Mouse (Mus musculus): Measurements from ENCODE around the gene Ttc12. TPM values are rescaled to one million over a fixed set of nuclear protein-coding genes. Genes with fewer than 3 reads are reported as not detected.

The Ttc12 gene
- total and polyA plus RNA-seq, 3 experiments, result 0.44 to 0.67 (median 0.59) TPM

GRCm38 (mm10) chr9:49510666-49511065 is 24.6 kb upstream of the Ttc12 start:
- TF ChIP-seq ZC3H11A (IDR thresholded peaks at IDR 0.05; ENCODE audit: low read depth, low read length) (no peak), ZNF384 (IDR thresholded peaks at IDR 0.05; ENCODE audit: low read depth, low read length) (no peak)
- no peak for DNase-seq (ENCODE audit: extremely low read depth)
- Histone ChIP-seq H3K4me3 (replicated peaks in 1 of 3; ENCODE audit: low read depth in 2 of 3, low read length in 2 of 3, poor library complexity in 1 of 3) (no peak overlapping the region), H3K27ac (ENCODE audit: insufficient read depth, low read depth) (no peak overlapping the region), H3K4me1 (ENCODE audit: control insufficient read depth in 1 of 2, insufficient read depth in 2 of 2) (peaks cover 0 to 5% of the 10 kb centered on the region in 2 experiments; a peak in 2 of 4 replicates), H3K27me3 (replicated peaks) (no peaks in the 10 kb centered on the region), H3K36me3 (replicated peaks in 1 of 2; ENCODE audit: control insufficient read depth in 1 of 2, insufficient read depth in 1 of 2, low read length in 1 of 2) (no peaks in the 10 kb centered on the region), H3K9me3 (replicated peaks; ENCODE audit: low read length) (no peaks in the 10 kb centered on the region), H3K4me2 (ENCODE audit: insufficient read depth, low read depth, poor library complexity, severe bottlenecking) (no peak overlapping the region), H3K79me2 (replicated peaks; ENCODE audit: control insufficient read depth, extremely low read depth, insufficient read depth, poor library complexity, severe bottlenecking) (no peaks in the 10 kb centered on the region), H3K9ac (ENCODE audit: insufficient read depth, low read depth) (no peak overlapping the region)
- in situ Hi-C loops (cut with MboI; ENCODE audit: low pct_ligation_motif_present, low pct_unique_long_range_greater_than_20kb, low sequenced_read_pairs), result no loop called here
- dilution Hi-C loops (cut with MboI; ENCODE audit: extremely low pct_ligation_motif_present, extremely low pct_unique_long_range_greater_than_20kb, low sequenced_read_pairs), result no loop called here

- Histone ChIP-seq H3K4me2 (ENCODE audit: insufficient read depth, low read depth, poor library complexity, severe bottlenecking) (no peak overlapping the region), H3K36me3 (replicated peaks in 1 of 2; ENCODE audit: control insufficient read depth in 1 of 2, insufficient read depth in 1 of 2, low read length in 1 of 2) (no peaks in the 10 kb centered on the region), H3K9ac (ENCODE audit: insufficient read depth, low read depth) (no peak overlapping the region), H3K4me1 (ENCODE audit: control insufficient read depth in 1 of 2, insufficient read depth in 2 of 2) (no peaks in the 10 kb centered on the region), H3K4me3 (replicated peaks in 1 of 3; ENCODE audit: low read depth in 2 of 3, low read length in 2 of 3, poor library complexity in 1 of 3) (no peak overlapping the region), H3K9me3 (replicated peaks; ENCODE audit: low read length) (no peaks in the 10 kb centered on the region), H3K79me2 (replicated peaks; ENCODE audit: control insufficient read depth, extremely low read depth, insufficient read depth, poor library complexity, severe bottlenecking) (no peaks in the 10 kb centered on the region), H3K27me3 (replicated peaks) (no peaks in the 10 kb centered on the region), H3K27ac (ENCODE audit: insufficient read depth, low read depth) (no peak overlapping the region)
- TF ChIP-seq EP300 (IDR thresholded peaks at IDR 0.05; ENCODE audit: low read length) (no peak), HCFC1 (IDR thresholded peaks at IDR 0.05; ENCODE audit: low read depth, low read length) (no peak), RCOR1 (conservative IDR thresholded peaks at IDR 0.05; ENCODE audit: low read depth, low read length) (no peak), USF1 (IDR thresholded peaks at IDR 0.05; ENCODE audit: low read depth, low read length) (no peak), ZNF384 (IDR thresholded peaks at IDR 0.05; ENCODE audit: low read depth, low read length) (no peak), ETS1 (conservative IDR thresholded peaks at IDR 0.05; ENCODE audit: low read depth, low read length) (no peak), POLR2AphosphoS2 (IDR thresholded peaks at IDR 0.05; ENCODE audit: low read depth, low read length) (no peak), NELFE (IDR thresholded peaks at IDR 0.05; ENCODE audit: low read depth, low read length) (no peak), E2F4 (IDR thresholded peaks at IDR 0.05; ENCODE audit: insufficient replicate concordance, low read depth, low read length) (no peak), TCF12 (IDR thresholded peaks at IDR 0.05; ENCODE audit: low read depth, low read length) (no peak), MEF2A (IDR thresholded peaks at IDR 0.05; ENCODE audit: borderline replicate concordance, low read depth, low read length) (no peak), NRF1 (IDR thresholded peaks at IDR 0.05; ENCODE audit: low read depth, low read length) (no peak), ZKSCAN1 (IDR thresholded peaks at IDR 0.05; ENCODE audit: borderline replicate concordance, low read depth, low read length) (no peak), USF2 (conservative IDR thresholded peaks at IDR 0.05; ENCODE audit: low read depth, low read length) (no peak), BHLHE40 (IDR thresholded peaks at IDR 0.05; ENCODE audit: low read depth, low read length) (no peak), SMC3 (IDR thresholded peaks at IDR 0.05; ENCODE audit: low read depth, low read length) (no peak), POLR2A (IDR thresholded peaks at IDR 0.05; ENCODE audit: low read depth, low read length) (no peak), MAZ (IDR thresholded peaks at IDR 0.05; ENCODE audit: low read depth, low read length) (no peak), KAT2A (IDR thresholded peaks at IDR 0.05; ENCODE audit: insufficient replicate concordance, low read length) (no peak)
- in situ Hi-C loops (cut with MboI; ENCODE audit: low pct_ligation_motif_present, low pct_unique_long_range_greater_than_20kb, low sequenced_read_pairs) (no loop called here), dilution Hi-C loops (cut with MboI; ENCODE audit: extremely low pct_ligation_motif_present, extremely low pct_unique_long_range_greater_than_20kb, low sequenced_read_pairs) (no loop called here)
- no peak for DNase-seq (ENCODE audit: extremely low read depth)
Measured at GRCm38 (mm10) chr9:49509628-49510027, 23.6 kb upstream of the Ttc12 start.
